Mouse (Mus musculus) G1E (cell line): ENCODE results near the gene Gm10570.

Experiments used
- CTCF ChIP-seq: IDR thresholded peaks from 2 replicates; pipeline ENCODE4 v1.5.1; 2012; ENCODE audit warnings: low read depth, low read length, inconsistent platforms, mixed read lengths
- GATA1 ChIP-seq: IDR thresholded peaks from 2 replicates; pipeline ENCODE4 v1.6.1; 2012; ENCODE audit warnings: borderline replicate concordance, low read length, inconsistent platforms, mixed read lengths
- POLR2AphosphoS5 ChIP-seq: IDR thresholded peaks from 2 replicates; pipeline ENCODE4 v1.6.1; 2012; ENCODE audit warnings: low read depth, low read length, inconsistent platforms; ENCODE audit not compliant: insufficient replicate concordance
- TAL1 ChIP-seq: conservative IDR thresholded peaks from 2 replicates; pipeline ENCODE4 v1.6.1; 2012; ENCODE audit warnings: low read depth, low read length, inconsistent platforms, mixed read lengths

DNA sequence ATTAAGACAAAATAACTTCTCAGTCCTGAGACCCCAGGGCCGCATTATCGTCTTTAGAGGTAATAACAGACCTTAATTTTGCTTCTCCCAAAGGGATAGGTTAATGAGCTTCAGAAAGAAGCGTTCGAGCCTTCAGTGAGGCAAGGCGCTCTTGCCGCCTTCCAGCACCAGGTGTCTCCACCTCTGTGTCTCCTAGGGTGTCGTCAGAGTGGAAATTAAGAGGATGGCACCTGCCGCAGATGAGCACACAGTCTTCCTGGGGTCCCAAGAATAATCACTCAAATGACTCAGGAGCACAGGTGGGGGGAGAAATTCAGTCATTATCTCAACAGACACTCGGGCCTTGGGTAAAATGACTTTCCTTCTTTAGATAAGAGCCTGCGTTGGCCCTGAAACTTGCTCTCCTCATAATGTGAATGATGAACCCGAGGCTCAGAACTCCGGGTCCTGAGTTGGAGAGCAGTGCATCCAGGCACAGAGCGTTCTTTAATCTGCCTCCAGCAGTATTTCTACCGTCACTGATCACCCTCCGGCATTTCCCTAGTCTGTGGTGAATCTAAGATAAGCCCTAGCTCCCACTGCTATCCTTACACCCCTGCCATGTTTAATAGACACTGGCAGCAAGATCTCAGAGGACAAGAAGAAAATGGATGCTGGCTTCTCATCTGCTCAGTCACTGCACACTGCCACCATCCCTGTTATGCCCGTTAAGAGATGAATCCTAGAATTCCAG is 42.4 kb upstream of the Gm10570 start:
- TF ChIP-seq CTCF (no peak), TAL1 (no peak), POLR2AphosphoS5 (no peak), GATA1 (no peak)
